Mouse (Mus musculus): ENCODE results near the gene Rspry1. TPM values are rescaled to one million over a fixed set of nuclear protein-coding genes. Genes with fewer than 3 reads are reported as not detected.

Gene Rspry1
- total RNA-seq, 2 experiments from 2014 or later, result 22.3 to 22.5 TPM

- DNase-seq, result peak; percentile 27 to 44
These were observed 864 bp downstream of the Rspry1 start for GRCm38 (mm10) chr8:94602471-94603131.

- no peak for DNase-seq
These were observed 2.3 kb downstream of the Rspry1 start for GRCm38 (mm10) chr8:94604030-94604429.

GRCm38 (mm10) chr8:94607064-94607463 is 5.3 kb downstream of the Rspry1 start:
- no peak for DNase-seq

GRCm38 (mm10) chr8:94624885-94625284 is 23.1 kb downstream of the Rspry1 start:
- no peak for DNase-seq

- no peak for DNase-seq
These were observed 31.9 kb downstream of the Rspry1 start for GRCm38 (mm10) chr8:94633564-94634194.

- no peak for DNase-seq
These were observed 32.5 kb downstream of the Rspry1 start for GRCm38 (mm10) chr8:94634211-94634610.

GRCm38 (mm10) chr8:94641183-94641582 is 39.4 kb downstream of the Rspry1 start:
- peak; percentile 46 to 54 for DNase-seq

- no peak for DNase-seq
These were observed 40.2 kb downstream of the Rspry1 start for GRCm38 (mm10) chr8:94641938-94642337.

GRCm38 (mm10) chr8:94645202-94645601 is 43.5 kb downstream of the Rspry1 start:
- DNase-seq, result no peak

- DNase-seq, result no peak
These were observed 44.4 kb downstream of the Rspry1 start for GRCm38 (mm10) chr8:94646165-94646564.

GRCm38 (mm10) chr8:94649496-94649895 is 47.8 kb downstream of the Rspry1 start:
- no peak for DNase-seq

GRCm38 (mm10) chr8:94652951-94653350 is 51.2 kb downstream of the Rspry1 start:
- no peak for DNase-seq

GRCm38 (mm10) chr8:94654994-94655393 is 53.3 kb downstream of the Rspry1 start:
- no peak for DNase-seq

GRCm38 (mm10) chr8:94658031-94658430 is 56.3 kb downstream of the Rspry1 start:
- DNase-seq, result no peak

GRCm38 (mm10) chr8:94660418-94660817 is 58.7 kb downstream of the Rspry1 start:
- no peak for DNase-seq

GRCm38 (mm10) chr8:94664722-94665121 is 63.0 kb downstream of the Rspry1 start:
- DNase-seq, result no peak

GRCm38 (mm10) chr8:94666456-94667308 is 64.9 kb downstream of the Rspry1 start, which contains the start of gene Arl2bp:
Gene Arl2bp (plus strand): TSS chr8:94666600.
- peak; percentile 97 to 99 for DNase-seq

- DNase-seq, result peak; percentile 18 to 23
These were observed 72.6 kb downstream of the Rspry1 start for GRCm38 (mm10) chr8:94674384-94674783.

- DNase-seq, result no peak
These were observed 74.2 kb downstream of the Rspry1 start for GRCm38 (mm10) chr8:94675923-94676322.

GRCm38 (mm10) chr8:94678582-94678981 is 76.8 kb downstream of the Rspry1 start:
- DNase-seq, result no peak

GRCm38 (mm10) chr8:94680414-94680813 is 78.7 kb downstream of the Rspry1 start:
- DNase-seq, result no peak

GRCm38 (mm10) chr8:94682732-94683524 is 81.2 kb downstream of the Rspry1 start:
- DNase-seq, result no peak
